ENCODE assay signal across 14 mouse cellular contexts in genomic region chr11:94987851-94988250, GRCm38 (mm10). TPM values are rescaled to one million over a fixed set of nuclear protein-coding genes. Genes with fewer than 3 reads are reported as not detected.
DNase-seq lines count a peak whose midpoint lies in the region; ATAC-seq and TF ChIP-seq lines count a peak whose summit lies in the region.
"Had no signal": no experiment of that assay in that cellular context is flagged by ENCODE, and none has a peak within 500 bp of the region (broad histone marks: within the 10 kb centered on the region; RNA-seq: fewer than 3 reads in every experiment).

No protein-coding gene starts in this region.

- no peaks in the 10 kb centered on the region for H3K9me3 ChIP-seq in neural tube, embryonic 13.5 days
- H3K9me3 ChIP-seq in neural tube, embryonic 15.5 days (replicated peaks): no peaks in the 10 kb centered on the region
- H3K9me3 ChIP-seq: forebrain, embryonic 15.5 days; heart, embryonic 13.5 days; lung, embryonic 15.5 days had no signal

- H3K9ac ChIP-seq in neural tube, embryonic 13.5 days: 0 out of 2 replicates have a peak overlapping the region, but pooled peaks have one; percentile 4
- no peak overlapping the region for H3K9ac ChIP-seq in neural tube, embryonic 15.5 days (replicated peaks)
- H3K9ac ChIP-seq: forebrain, embryonic 15.5 days; lung, embryonic 15.5 days had no signal

- no peak overlapping the region for H3K4me3 ChIP-seq in gastrocnemius, adult 2 months
- H3K4me3 ChIP-seq in neural tube, embryonic 13.5 days: no peak overlapping the region
- no peak overlapping the region for H3K4me3 ChIP-seq in neural tube, embryonic 15.5 days (replicated peaks)
- H3K4me3 ChIP-seq: forebrain, embryonic 15.5 days; heart, embryonic 13.5 days; lung, embryonic 15.5 days had no signal

- no peak for DNase-seq in gastrocnemius, adult 2 months
- DNase-seq in gastrocnemius, postnatal 4 days (ENCODE audit: low spot score in 2 of 2): no peak
- DNase-seq in cerebellum, postnatal 10 days: peak; percentile 42 to 50
- no peak for DNase-seq in left cerebral cortex, postnatal 36 days (ENCODE audit: low spot score in 2 of 2)
- no peak for DNase-seq in kidney, postnatal 10 days
- DNase-seq: kidney, adult 11 months had no signal

- H3K27ac ChIP-seq in gastrocnemius, adult 2 months: peak overlapping the region; percentile 93
- no peak overlapping the region for H3K27ac ChIP-seq in neural tube, embryonic 13.5 days (replicated peaks)
- no peak overlapping the region for H3K27ac ChIP-seq in neural tube, embryonic 15.5 days (replicated peaks)
- H3K27ac ChIP-seq: forebrain, embryonic 15.5 days had no signal

- ATAC-seq in neural tube, embryonic 13.5 days (ENCODE audit: low read depth): no peak
- ATAC-seq in neural tube, embryonic 15.5 days (ENCODE audit: low FRiP score): no peak
- ATAC-seq in megakaryocyte-erythroid progenitor cell, adult 5-6 weeks (replicated peaks; ENCODE audit: low FRiP score, low TSS enrichment, poor library complexity, severe bottlenecking): peak; percentile 24; the same call in 1 of the 2 replicates
- ATAC-seq: forebrain, embryonic 15.5 days had no signal

- intact Hi-C loops in gastrocnemius, adult 2 months (cut with DNase I): no loop called here
- intact Hi-C loops in left cerebral cortex, postnatal 36 days (cut with DNase I): no loop called here

- no peak for TF ChIP-seq CTCF in gastrocnemius, adult 2 months (IDR thresholded peaks at IDR 0.05)

- WGBS in neural tube, embryonic 13.5 days: 86% methylated on average over 8 of the region's 8 CpGs
- WGBS in neural tube, embryonic 15.5 days: 81% methylated on average over 8 of the region's 8 CpGs

- peaks cover 54% of the 10 kb centered on the region for H3K4me1 ChIP-seq in neural tube, embryonic 13.5 days (replicated peaks)
- peaks cover 40% of the 10 kb centered on the region for H3K4me1 ChIP-seq in neural tube, embryonic 15.5 days

- H3K36me3 ChIP-seq in neural tube, embryonic 13.5 days: no peaks in the 10 kb centered on the region
- no peaks in the 10 kb centered on the region for H3K36me3 ChIP-seq in neural tube, embryonic 15.5 days
- H3K36me3 ChIP-seq: forebrain, embryonic 15.5 days; heart, embryonic 13.5 days; lung, embryonic 15.5 days had no signal

- H3K4me2 ChIP-seq in neural tube, embryonic 13.5 days: no peak overlapping the region
- H3K4me2 ChIP-seq in neural tube, embryonic 15.5 days: no peak overlapping the region
- H3K4me2 ChIP-seq: forebrain, embryonic 15.5 days had no signal

- no peaks in the 10 kb centered on the region for H3K27me3 ChIP-seq in neural tube, embryonic 13.5 days
- H3K27me3 ChIP-seq in neural tube, embryonic 15.5 days (replicated peaks): no peaks in the 10 kb centered on the region
- H3K27me3 ChIP-seq: forebrain, embryonic 15.5 days; heart, embryonic 13.5 days; lung, embryonic 15.5 days had no signal

RNA-seq across cellular contexts. Expression of gene Ppp1r9b, which starts 3.0 kb away (rescaled TPM):
- total RNA-seq in gastrocnemius, adult 2 months (2021): 10 to 100 TPM; 18.3 to 25.7 TPM
- 10 to 100 TPM; 64.9 to 69.2 TPM for total RNA-seq in gastrocnemius, postnatal 4 days (2021)
- polyA plus RNA-seq in neural tube, embryonic 13.5 days (2015; fragmentation: Nextera tagmentation; extraction: Ambion mirVana): 18.0 and 19.3 TPM in 2 replicates
- polyA plus RNA-seq in neural tube, embryonic 15.5 days (2015; fragmentation: Nextera tagmentation; extraction: Ambion mirVana): 18.8 TPM in 2 replicates
- 121 and 137 TPM in 2 replicates for total RNA-seq in megakaryocyte-erythroid progenitor cell, adult 5-6 weeks (2014; fragmentation: Nextera tagmentation)
- total RNA-seq in megakaryocyte-erythroid progenitor cell, adult 5-6 weeks (2017): 174 and 229 TPM in 2 replicates
- total RNA-seq in left cerebral cortex, postnatal 36 days (2021): 100 to 1,000 TPM; 700 to 743 TPM

RNA-seq across cellular contexts. Expression of gene Sgca, which starts 11.7 kb away (rescaled TPM):
- 100 to 1,000 TPM; 252 to 278 TPM for total RNA-seq in gastrocnemius, adult 2 months (2021)
- total RNA-seq in gastrocnemius, postnatal 4 days (2021): 100 to 1,000 TPM; 169 to 222 TPM
- 1.8 TPM in 1 of 2 replicates, not detected in the other for polyA plus RNA-seq in neural tube, embryonic 13.5 days (2015; fragmentation: Nextera tagmentation; extraction: Ambion mirVana)
- 0.77 and 1.4 TPM in 2 replicates for polyA plus RNA-seq in neural tube, embryonic 15.5 days (2015; fragmentation: Nextera tagmentation; extraction: Ambion mirVana)
- total RNA-seq in megakaryocyte-erythroid progenitor cell, adult 5-6 weeks (2014; fragmentation: Nextera tagmentation): not detected in 2 replicates
- total RNA-seq in megakaryocyte-erythroid progenitor cell, adult 5-6 weeks (2017): not detected in 2 replicates
- total RNA-seq in left cerebral cortex, postnatal 36 days (2021): under 1 TPM; 0.50 to 0.69 TPM
- total RNA-seq: monocyte, adult 5-6 weeks had no signal
- polyA plus RNA-seq: forebrain, embryonic 15.5 days had no signal

RNA-seq across cellular contexts. Expression of gene Hils1, which starts 20.5 kb away (rescaled TPM):
- not detected for total RNA-seq in gastrocnemius, adult 2 months (2021)
- total RNA-seq in gastrocnemius, postnatal 4 days (2021): not detected
- not detected in 2 replicates for polyA plus RNA-seq in neural tube, embryonic 13.5 days (2015; fragmentation: Nextera tagmentation; extraction: Ambion mirVana)
- polyA plus RNA-seq in neural tube, embryonic 15.5 days (2015; fragmentation: Nextera tagmentation; extraction: Ambion mirVana): not detected in 2 replicates
- total RNA-seq in megakaryocyte-erythroid progenitor cell, adult 5-6 weeks (2014; fragmentation: Nextera tagmentation): not detected in 2 replicates
- not detected in 2 replicates for total RNA-seq in megakaryocyte-erythroid progenitor cell, adult 5-6 weeks (2017)
- total RNA-seq in left cerebral cortex, postnatal 36 days (2021): not detected
- total RNA-seq: layer of hippocampus, postnatal 25 days had no signal
- polyA plus RNA-seq: forebrain, embryonic 15.5 days; heart, embryonic 13.5 days; lung, embryonic 15.5 days had no signal

RNA-seq across cellular contexts. Expression of gene Samd14, which starts 21.8 kb away (rescaled TPM):
- total RNA-seq in gastrocnemius, adult 2 months (2021): under 1 TPM; 0.28 to 0.42 TPM
- total RNA-seq in gastrocnemius, postnatal 4 days (2021): 10 to 100 TPM; 10.8 to 11.4 TPM
- 133 and 151 TPM in 2 replicates for polyA plus RNA-seq in neural tube, embryonic 13.5 days (2015; fragmentation: Nextera tagmentation; extraction: Ambion mirVana)
- polyA plus RNA-seq in neural tube, embryonic 15.5 days (2015; fragmentation: Nextera tagmentation; extraction: Ambion mirVana): 139 and 167 TPM in 2 replicates
- total RNA-seq in megakaryocyte-erythroid progenitor cell, adult 5-6 weeks (2014; fragmentation: Nextera tagmentation): 69.9 and 89.1 TPM in 2 replicates
- total RNA-seq in megakaryocyte-erythroid progenitor cell, adult 5-6 weeks (2017): 29.0 and 30.8 TPM in 2 replicates
- total RNA-seq in left cerebral cortex, postnatal 36 days (2021): 10 to 100 TPM; 24.3 to 30.2 TPM

RNA-seq across cellular contexts. Expression of gene Col1a1, which starts 51.8 kb away (rescaled TPM):
- total RNA-seq in gastrocnemius, adult 2 months (2021): 100 to 1,000 TPM; 154 to 483 TPM
- total RNA-seq in gastrocnemius, postnatal 4 days (2021): 1,000 to 10,000 TPM; 5,652 to 6,690 TPM
- polyA plus RNA-seq in neural tube, embryonic 13.5 days (2015; fragmentation: Nextera tagmentation; extraction: Ambion mirVana): 187 and 207 TPM in 2 replicates
- polyA plus RNA-seq in neural tube, embryonic 15.5 days (2015; fragmentation: Nextera tagmentation; extraction: Ambion mirVana): 317 and 375 TPM in 2 replicates
- total RNA-seq in megakaryocyte-erythroid progenitor cell, adult 5-6 weeks (2014; fragmentation: Nextera tagmentation): not detected in 2 replicates
- not detected in 2 replicates for total RNA-seq in megakaryocyte-erythroid progenitor cell, adult 5-6 weeks (2017)
- total RNA-seq in left cerebral cortex, postnatal 36 days (2021): 10 to 100 TPM; 22.7 to 26.9 TPM
- total RNA-seq: monocyte, adult 5-6 weeks had no signal

Comparison
In these comparisons a context has a peak if more than half of its experiments do, and no peak if none do; other contexts are left out.
1. DNase-seq: peak in cerebellum, postnatal 10 days (2 of 2); none in gastrocnemius, adult 2 months (single experiment), gastrocnemius, postnatal 4 days (0 of 2), left cerebral cortex, postnatal 36 days (0 of 2) and kidney, postnatal 10 days (single experiment).
2. RNA of gene Sgca, which starts 11.7 kb away (total RNA-seq): 252 to 278 TPM in gastrocnemius, adult 2 months and 169 to 222 TPM in gastrocnemius, postnatal 4 days; 0.50 to 0.69 TPM in left cerebral cortex, postnatal 36 days and not detected in megakaryocyte-erythroid progenitor cell, adult 5-6 weeks; every median in the first group is over 100 times any median in the second.